Mouse (Mus musculus): ENCODE results near the gene Scyl2. TPM values are rescaled to one million over a fixed set of nuclear protein-coding genes. Genes with fewer than 3 reads are reported as not detected.

The Scyl2 gene
- 31.1 and 43.0 TPM in 2 replicates for total RNA-seq (2014; rRNA removed; ENCODE audit: low replicate concordance)
- polyA plus RNA-seq (2015; fragmentation: Nextera tagmentation; extraction: Ambion mirVana): 3.1 and 3.7 TPM in 2 replicates

GRCm38 (mm10) chr10:89686139-89686808 lies at the start of gene Scyl2:
TSS of gene Scyl2 (minus strand) at chr10:89686285.
- ATAC-seq (ENCODE audit: insufficient read depth, low read depth) (peak; percentile 99), DNase-seq (ENCODE audit: low spot score) (peak; percentile 90)
- TF ChIP-seq CTCF (IDR thresholded peaks at IDR 0.05; ENCODE audit: low read depth) (no peak), EP300 (IDR thresholded peaks at IDR 0.05; ENCODE audit: low read depth) (no peak)
- peak within 1 kb of the TSS; percentile 11 for H3K27ac ChIP-seq (ENCODE audit: low read depth)
- H3K27me3 ChIP-seq (ENCODE audit: control insufficient read depth, insufficient read depth, low read length): no peaks in the 10 kb centered on the region
- H3K36me3 ChIP-seq (replicated peaks; ENCODE audit: control insufficient read depth, insufficient read depth, low read length): no peaks in the 10 kb centered on the region
- peaks cover 6% of the 10 kb centered on the region; the same call in 1 of the 2 replicates for H3K4me1 ChIP-seq (ENCODE audit: control insufficient read depth, insufficient read depth)
- H3K4me3 ChIP-seq (ENCODE audit: low read depth, low read length): peak within 1 kb of the TSS; percentile 77
- 4% methylated on average over 31 of the region's 31 CpGs for WGBS
- peak within 1 kb of the TSS; percentile 74 for H3K4me2 ChIP-seq (ENCODE audit: low read depth, low read length)
- no peaks in the 10 kb centered on the region for H3K9me3 ChIP-seq (replicated peaks; ENCODE audit: control insufficient read depth, low read length)
- H3K9ac ChIP-seq (replicated peaks; ENCODE audit: low read depth, low read length): peak within 1 kb of the TSS; percentile 79

- peak within 1 kb of the TSS; percentile 83 for H3K4me2 ChIP-seq (ENCODE audit: low read depth, low read length)
- WGBS: under 1% methylated on average over 49 of the region's 49 CpGs
- peak within 1 kb of the TSS; percentile 47; the same call in 1 of the 2 replicates for H3K27ac ChIP-seq (ENCODE audit: low read depth)
- H3K27me3 ChIP-seq (ENCODE audit: control insufficient read depth, insufficient read depth, low read length): no peaks in the 10 kb centered on the region
- peaks cover 6% of the 10 kb centered on the region; the same call in 1 of the 2 replicates for H3K4me1 ChIP-seq (ENCODE audit: control insufficient read depth, insufficient read depth)
- H3K9me3 ChIP-seq (replicated peaks; ENCODE audit: control insufficient read depth, low read length): no peaks in the 10 kb centered on the region
- peak within 1 kb of the TSS; percentile 77 for H3K4me3 ChIP-seq (ENCODE audit: low read depth, low read length)
- 0 out of 2 replicates have a peak, but pooled peaks cover under 1% of the 10 kb centered on the region for H3K36me3 ChIP-seq (replicated peaks; ENCODE audit: control insufficient read depth, insufficient read depth, low read length)
- ATAC-seq (ENCODE audit: insufficient read depth, low read depth): peak; percentile 99
- DNase-seq (ENCODE audit: low spot score): peak; percentile 94
- TF ChIP-seq CTCF (IDR thresholded peaks at IDR 0.05; ENCODE audit: low read depth) (no peak), EP300 (IDR thresholded peaks at IDR 0.05; ENCODE audit: low read depth) (no peak)
- H3K9ac ChIP-seq (replicated peaks; ENCODE audit: low read depth, low read length): peak within 1 kb of the TSS; percentile 55
Measured at GRCm38 (mm10) chr10:89732001-89732794, 46.1 kb upstream of the Scyl2 start, which contains the start of gene Actr6. TSS of gene Actr6 (minus strand) at chr10:89732295.

- Histone ChIP-seq H3K27me3 (ENCODE audit: control insufficient read depth, insufficient read depth, low read length) (no peaks in the 10 kb centered on the region), H3K9ac (replicated peaks; ENCODE audit: low read depth, low read length) (peak overlapping the region; percentile 55; the same call in 1 of the 2 replicates), H3K9me3 (replicated peaks; ENCODE audit: control insufficient read depth, low read length) (no peaks in the 10 kb centered on the region), H3K4me3 (ENCODE audit: low read depth, low read length) (peak overlapping the region; percentile 77), H3K4me1 (ENCODE audit: control insufficient read depth, insufficient read depth) (peaks cover 6% of the 10 kb centered on the region; the same call in 1 of the 2 replicates), H3K36me3 (replicated peaks; ENCODE audit: control insufficient read depth, insufficient read depth, low read length) (peaks cover 6% of the 10 kb centered on the region; the same call in 1 of the 2 replicates), H3K27ac (ENCODE audit: low read depth) (peak overlapping the region; percentile 3; the same call in 1 of the 2 replicates), H3K4me2 (ENCODE audit: low read depth, low read length) (peak overlapping the region; percentile 83)
- WGBS: 17% methylated on average over 5 of the region's 5 CpGs
- ATAC-seq (ENCODE audit: insufficient read depth, low read depth) (no peak), DNase-seq (ENCODE audit: low spot score) (no peak)
- TF ChIP-seq CTCF (IDR thresholded peaks at IDR 0.05; ENCODE audit: low read depth) (0 out of 2 replicates have a peak, but pooled peaks have one; percentile 3), EP300 (IDR thresholded peaks at IDR 0.05; ENCODE audit: low read depth) (no peak)
Measured at GRCm38 (mm10) chr10:89731341-89731740, 45.3 kb upstream of the Scyl2 start.

GRCm38 (mm10) chr10:89730386-89730785 lies 44.3 kb upstream of the Scyl2 start:
- H3K27ac ChIP-seq (ENCODE audit: low read depth): no peak overlapping the region
- DNase-seq (ENCODE audit: low spot score) (no peak), ATAC-seq (ENCODE audit: insufficient read depth, low read depth) (no peak)
- no peak overlapping the region for H3K4me2 ChIP-seq (ENCODE audit: low read depth, low read length)
- no peak overlapping the region for H3K4me3 ChIP-seq (ENCODE audit: low read depth, low read length)
- WGBS: 76% methylated on average over 6 of the region's 6 CpGs
- peaks cover 16% of the 10 kb centered on the region; the same call in 1 of the 2 replicates for H3K36me3 ChIP-seq (replicated peaks; ENCODE audit: control insufficient read depth, insufficient read depth, low read length)
- H3K9me3 ChIP-seq (replicated peaks; ENCODE audit: control insufficient read depth, low read length): no peaks in the 10 kb centered on the region
- no peak overlapping the region for H3K9ac ChIP-seq (replicated peaks; ENCODE audit: low read depth, low read length)
- H3K27me3 ChIP-seq (ENCODE audit: control insufficient read depth, insufficient read depth, low read length): no peaks in the 10 kb centered on the region
- H3K4me1 ChIP-seq (ENCODE audit: control insufficient read depth, insufficient read depth): peaks cover 6% of the 10 kb centered on the region; the same call in 1 of the 2 replicates
- no peak for TF ChIP-seq EP300 (IDR thresholded peaks at IDR 0.05; ENCODE audit: low read depth)
- no peak for TF ChIP-seq CTCF (IDR thresholded peaks at IDR 0.05; ENCODE audit: low read depth)
